9 mouse cellular contexts compared by ENCODE assay signal in genomic region chr9:31278651-31279050, GRCm38 (mm10). TPM values are rescaled to one million over a fixed set of nuclear protein-coding genes. Genes with fewer than 3 reads are reported as not detected.
DNase-seq lines count a peak whose midpoint lies in the region; ATAC-seq and TF ChIP-seq lines count a peak whose summit lies in the region.
"Had no signal": no experiment of that assay in that cellular context is flagged by ENCODE, and none has a peak within 500 bp of the region (broad histone marks: within the 10 kb centered on the region; RNA-seq: fewer than 3 reads in every experiment).

No protein-coding gene starts in this region.

- no peak for DNase-seq in heart, postnatal 0 days (ENCODE audit: low spot score)
- peak; percentile 52 for DNase-seq in adrenal gland, adult 8-10 months
- DNase-seq in MN1 (ENCODE audit: low spot score), result no peak
- DNase-seq in left cerebral cortex, adult 8-10 months (ENCODE audit: low spot score in 2 of 2), result no peak
- no peak for DNase-seq in frontal cortex, adult 2 months (ENCODE audit: extremely low spot score in 1 of 2, low spot score in 1 of 2)

- 83% methylated on average over 7 of the region's 7 CpGs for WGBS in heart, postnatal 0 days
- 82% methylated on average over 7 of the region's 7 CpGs for WGBS in heart, embryonic 12.5 days
- WGBS in liver, embryonic 12.5 days (ENCODE audit: insufficient replicate concordance), result 83% methylated on average over 7 of the region's 7 CpGs

- H3K36me3 ChIP-seq in heart, postnatal 0 days (replicated peaks; ENCODE audit: control insufficient read depth, insufficient read depth, low read length), result no peaks in the 10 kb centered on the region
- H3K36me3 ChIP-seq in heart, embryonic 12.5 days, result no peaks in the 10 kb centered on the region
- peaks cover 4% of the 10 kb centered on the region; the same call in 1 of the 2 replicates for H3K36me3 ChIP-seq in E14TG2a.4 (ENCODE audit: insufficient read depth, low read length)
- H3K36me3 ChIP-seq in liver, embryonic 12.5 days, result 0 out of 2 replicates have a peak, but pooled peaks cover 4% of the 10 kb centered on the region

- H3K9ac ChIP-seq in heart, postnatal 0 days (replicated peaks; ENCODE audit: low read depth, low read length), result no peak overlapping the region
- H3K9ac ChIP-seq in heart, embryonic 12.5 days, result no peak overlapping the region
- H3K9ac ChIP-seq in liver, embryonic 12.5 days, result peak overlapping the region; percentile 98

- H3K27ac ChIP-seq in heart, postnatal 0 days (ENCODE audit: low read depth), result peak overlapping the region; percentile 99; the same call in 1 of the 2 replicates
- H3K27ac ChIP-seq in heart, embryonic 12.5 days (ENCODE audit: poor library complexity, severe bottlenecking), result no peak overlapping the region
- H3K27ac ChIP-seq in liver, embryonic 12.5 days, result peak overlapping the region; percentile 98

- no peaks in the 10 kb centered on the region for H3K27me3 ChIP-seq in heart, postnatal 0 days (ENCODE audit: control insufficient read depth, insufficient read depth, low read length)
- H3K27me3 ChIP-seq in heart, embryonic 12.5 days (replicated peaks), result no peaks in the 10 kb centered on the region
- H3K27me3 ChIP-seq in E14TG2a.4 (ENCODE audit: insufficient read depth, low read length), result no peaks in the 10 kb centered on the region
- H3K27me3 ChIP-seq in liver, embryonic 12.5 days (replicated peaks), result no peaks in the 10 kb centered on the region
- H3K27me3 ChIP-seq: megakaryocyte, embryonic 14.5 days had no signal

- peaks cover 7% of the 10 kb centered on the region; the same call in 1 of the 2 replicates for H3K4me1 ChIP-seq in heart, postnatal 0 days (ENCODE audit: control insufficient read depth, insufficient read depth)
- peaks cover 15% of the 10 kb centered on the region for H3K4me1 ChIP-seq in heart, embryonic 12.5 days (replicated peaks)
- H3K4me1 ChIP-seq in E14TG2a.4 (replicated peaks; ENCODE audit: low read depth, low read length), result peaks cover 70% of the 10 kb centered on the region
- H3K4me1 ChIP-seq in liver, embryonic 12.5 days, result peaks cover 61% of the 10 kb centered on the region

- no peaks in the 10 kb centered on the region for H3K9me3 ChIP-seq in heart, postnatal 0 days (replicated peaks; ENCODE audit: control insufficient read depth, low read length)
- no peaks in the 10 kb centered on the region for H3K9me3 ChIP-seq in heart, embryonic 12.5 days (replicated peaks)
- no peaks in the 10 kb centered on the region for H3K9me3 ChIP-seq in E14TG2a.4 (ENCODE audit: low read length)
- no peaks in the 10 kb centered on the region for H3K9me3 ChIP-seq in liver, embryonic 12.5 days (replicated peaks)
- H3K9me3 ChIP-seq: megakaryocyte, embryonic 14.5 days had no signal

- no peak overlapping the region for H3K4me2 ChIP-seq in heart, postnatal 0 days (ENCODE audit: low read depth, low read length)
- H3K4me2 ChIP-seq in heart, embryonic 12.5 days, result no peak overlapping the region
- 0 out of 2 replicates have a peak overlapping the region, but pooled peaks have one; percentile 82 for H3K4me2 ChIP-seq in liver, embryonic 12.5 days

- no peak for ATAC-seq in heart, postnatal 0 days (ENCODE audit: insufficient read depth, low read depth)
- no peak for ATAC-seq in heart, embryonic 12.5 days (ENCODE audit: insufficient number of reproducible peaks, low FRiP score)
- no peak for ATAC-seq in liver, embryonic 12.5 days

- no peak for TF ChIP-seq CTCF in heart, postnatal 0 days (IDR thresholded peaks at IDR 0.05; ENCODE audit: low read depth)
- no peak for TF ChIP-seq CTCF in E14TG2a.4 (conservative IDR thresholded peaks at IDR 0.05; ENCODE audit: low read length)

- TF ChIP-seq EP300 in heart, postnatal 0 days (IDR thresholded peaks at IDR 0.05; ENCODE audit: low read depth), result no peak

- no peak overlapping the region for H3K4me3 ChIP-seq in heart, postnatal 0 days (ENCODE audit: low read depth, low read length)
- H3K4me3 ChIP-seq in heart, embryonic 12.5 days, result no peak overlapping the region
- peak overlapping the region; percentile 90 for H3K4me3 ChIP-seq in E14TG2a.4 (replicated peaks; ENCODE audit: low read length)
- no peak overlapping the region for H3K4me3 ChIP-seq in liver, embryonic 12.5 days

RNA-seq across cellular contexts. Expression of gene Prdm10, which starts 1.7 kb away (rescaled TPM):
- total RNA-seq in heart, postnatal 0 days (2014; rRNA removed; ENCODE audit: low replicate concordance), result 2.6 and 5.8 TPM in 2 replicates
- 1.2 and 1.3 TPM in 2 replicates for polyA plus RNA-seq in heart, postnatal 0 days (2015; fragmentation: Nextera tagmentation; extraction: Ambion mirVana)
- 5.4 and 5.7 TPM in 2 replicates for polyA plus RNA-seq in heart, embryonic 12.5 days (2016; fragmentation: Nextera tagmentation; extraction: Ambion mirVana)
- total RNA-seq in adrenal gland, adult 8-10 months (2022), result 10 to 100 TPM in 3 of 4 experiments, 1 to 10 TPM in 1; 7.9 to 10.8 (median 10.5) TPM
- polyA plus RNA-seq in liver, embryonic 12.5 days (2016; fragmentation: Nextera tagmentation; extraction: Ambion mirVana), result 4.1 and 4.7 TPM in 2 replicates
- total RNA-seq in left cerebral cortex, adult 8-10 months (2022), result 10 to 100 TPM; 16.5 to 20.0 (median 17.2) TPM
- 20.5 and 21.2 TPM in 2 replicates for polyA plus RNA-seq in frontal cortex, adult 2 months (2012; rRNA removed)
